Mouse (Mus musculus) midbrain, embryonic 10.5 days (tissue): Measurements from ENCODE around the gene Zdhhc16. TPM values are rescaled to one million over a fixed set of nuclear protein-coding genes. Genes with fewer than 3 reads are reported as not detected.
"Not testable (repeated sequence)": the region's sequence is repeated elsewhere in the genome, so short reads cannot be mapped to it uniquely, and the experiment has no call there.

Experiments used
- DNase-seq: peaks from one replicate; pipeline ENCODE4 v3.0.0-alpha.2; 2017; ENCODE audit warnings: low spot score
- H3K27ac ChIP-seq: fragments of 300-500 bp; sonication (generic); replicated peaks from 2 replicates; pipeline ENCODE4 v1.5.1; 2016; ENCODE audit warnings: mild to moderate bottlenecking
- H3K27me3 ChIP-seq: fragments of 300-500 bp; sonication (generic); 2 replicates; pipeline ENCODE4 v1.6.1; 2016; ENCODE audit warnings: low read depth, mild to moderate bottlenecking; ENCODE audit not compliant: poor library complexity, severe bottlenecking
- H3K36me3 ChIP-seq: fragments of 300-500 bp; sonication (generic); 2 replicates; pipeline ENCODE4 v1.6.1; 2016; ENCODE audit warnings: mild to moderate bottlenecking, moderate library complexity
- H3K4me1 ChIP-seq: fragments of 300-500 bp; sonication (generic); 2 replicates; pipeline ENCODE4 v1.6.1; 2016
- H3K4me3 ChIP-seq: fragments of 300-500 bp; sonication (generic); 2 replicates; pipeline ENCODE4 v1.5.1; 2016; ENCODE audit warnings: mild to moderate bottlenecking, moderate library complexity
- H3K9me3 ChIP-seq: fragments of 300-500 bp; sonication (generic); replicated peaks from 2 replicates; pipeline ENCODE4 v1.6.1; 2016; ENCODE audit warnings: mild to moderate bottlenecking
- WGBS: fragments of 180-500 bp; shearing (Covaris S2); methylation state at CpG from one replicate; pipeline ENCODE4 v1.1.7; 2016; 5-methylcytosine and 5-hydroxymethylcytosine counted together
- polyA plus RNA-seq: library from polyadenylated mRNA; unstranded; fragments of >200 nt; fragmentation: Nextera tagmentation; extraction: Ambion mirVana; gene quantifications from 2 replicates; pipeline ENCODE4 v1.2.1, GENCODE M21; 2016

The Zdhhc16 gene
- polyA plus RNA-seq, 1 experiment from 2014 or later: 88.4 TPM

- Histone ChIP-seq H3K36me3 (no peaks in the 10 kb centered on the region), H3K27me3 (no peaks in the 10 kb centered on the region), H3K9me3 (no peaks in the 10 kb centered on the region), H3K27ac (no peak overlapping the region), H3K4me3 (no peak overlapping the region), H3K4me1 (0 out of 2 replicates have a peak, but pooled peaks cover 2% of the 10 kb centered on the region)
- no peak for DNase-seq
- 62% methylated on average over 6 of the region's 6 CpGs for WGBS
Measured at GRCm38 (mm10) chr19:41906311-41907078, 26.8 kb upstream of the Zdhhc16 start.

- Histone ChIP-seq H3K27me3 (no peaks in the 10 kb centered on the region), H3K36me3 (no peaks in the 10 kb centered on the region), H3K4me3 (no peak overlapping the region), H3K9me3 (no peaks in the 10 kb centered on the region), H3K4me1 (0 out of 2 replicates have a peak, but pooled peaks cover 5% of the 10 kb centered on the region), H3K27ac (no peak overlapping the region)
- WGBS: 60% methylated on average over 8 of the region's 8 CpGs
- DNase-seq: no peak
Measured at GRCm38 (mm10) chr19:41907079-41907760, 26.1 kb upstream of the Zdhhc16 start.

- peaks cover 5% of the 10 kb centered on the region for H3K36me3 ChIP-seq
- no peaks in the 10 kb centered on the region for H3K27me3 ChIP-seq
- no peak for DNase-seq
- no peak overlapping the region for H3K4me3 ChIP-seq
- H3K9me3 ChIP-seq: no peaks in the 10 kb centered on the region
- H3K27ac ChIP-seq: no peak overlapping the region
- WGBS: 91% methylated on average over 3 of the region's 3 CpGs
- H3K4me1 ChIP-seq: peaks cover 17% of the 10 kb centered on the region
Measured at GRCm38 (mm10) chr19:41908736-41909135, 24.5 kb upstream of the Zdhhc16 start.

GRCm38 (mm10) chr19:41910396-41910795 lies 22.9 kb upstream of the Zdhhc16 start:
- H3K9me3 ChIP-seq: no peaks in the 10 kb centered on the region
- no peak for DNase-seq
- peaks cover 30% of the 10 kb centered on the region for H3K4me1 ChIP-seq
- H3K4me3 ChIP-seq: no peak overlapping the region
- H3K36me3 ChIP-seq: peaks cover 21% of the 10 kb centered on the region
- 87% methylated on average over 2 of the region's 2 CpGs for WGBS
- H3K27ac ChIP-seq: no peak overlapping the region
- H3K27me3 ChIP-seq: no peaks in the 10 kb centered on the region

GRCm38 (mm10) chr19:41911178-41912073 lies 21.9 kb upstream of the Zdhhc16 start, which contains the start of gene Pgam1:
Gene Pgam1, plus strand, starts transcription at chr19:41911923.
- peak; percentile 99 for DNase-seq
- H3K36me3 ChIP-seq: peaks cover 31% of the 10 kb centered on the region
- H3K4me3 ChIP-seq: peak within 1 kb of the TSS; percentile 84
- no peaks in the 10 kb centered on the region for H3K27me3 ChIP-seq
- H3K9me3 ChIP-seq: no peaks in the 10 kb centered on the region
- peaks cover 30% of the 10 kb centered on the region for H3K4me1 ChIP-seq
- peak within 1 kb of the TSS; percentile 97 for H3K27ac ChIP-seq
- WGBS: 6% methylated on average over 54 of the region's 54 CpGs

- Histone ChIP-seq H3K27me3 (no peaks in the 10 kb centered on the region), H3K4me1 (peaks cover 30% of the 10 kb centered on the region), H3K36me3 (peaks cover 41% of the 10 kb centered on the region), H3K4me3 (peak overlapping the region; percentile 84), H3K9me3 (no peaks in the 10 kb centered on the region), H3K27ac (peak overlapping the region; percentile 97)
- DNase-seq: peak; percentile 62
- WGBS: under 1% methylated on average over 53 of the region's 53 CpGs
Measured at GRCm38 (mm10) chr19:41912121-41913080, 20.9 kb upstream of the Zdhhc16 start.

GRCm38 (mm10) chr19:41913774-41914591 lies 19.3 kb upstream of the Zdhhc16 start:
- Histone ChIP-seq H3K27ac (peak overlapping the region; percentile 97), H3K36me3 (peaks cover 48% of the 10 kb centered on the region), H3K4me3 (peak overlapping the region; percentile 84), H3K9me3 (no peaks in the 10 kb centered on the region), H3K4me1 (peaks cover 30% of the 10 kb centered on the region), H3K27me3 (no peaks in the 10 kb centered on the region)
- 43% methylated on average over 6 of the region's 6 CpGs for WGBS
- no peak for DNase-seq

GRCm38 (mm10) chr19:41914592-41914882 lies 18.7 kb upstream of the Zdhhc16 start:
- peak overlapping the region; percentile 84 for H3K4me3 ChIP-seq
- not testable (repeated sequence) for H3K27ac ChIP-seq, H3K27me3 ChIP-seq, H3K9me3 ChIP-seq, DNase-seq
- H3K4me1 ChIP-seq: peaks cover 30% of the 10 kb centered on the region
- peaks cover 54% of the 10 kb centered on the region for H3K36me3 ChIP-seq

GRCm38 (mm10) chr19:41915294-41915693 lies 18.0 kb upstream of the Zdhhc16 start:
- no peak for DNase-seq
- 89% methylated on average over 3 of the region's 3 CpGs for WGBS
- no peak overlapping the region for H3K27ac ChIP-seq
- no peak overlapping the region for H3K4me3 ChIP-seq
- H3K36me3 ChIP-seq: peaks cover 61% of the 10 kb centered on the region
- no peaks in the 10 kb centered on the region for H3K9me3 ChIP-seq
- H3K27me3 ChIP-seq: no peaks in the 10 kb centered on the region
- peaks cover 30% of the 10 kb centered on the region for H3K4me1 ChIP-seq

GRCm38 (mm10) chr19:41916853-41917252 lies 16.4 kb upstream of the Zdhhc16 start:
- Histone ChIP-seq H3K27ac (no peak overlapping the region), H3K36me3 (peaks cover 77% of the 10 kb centered on the region), H3K9me3 (no peaks in the 10 kb centered on the region), H3K27me3 (no peaks in the 10 kb centered on the region), H3K4me3 (no peak overlapping the region), H3K4me1 (peaks cover 25% of the 10 kb centered on the region)
- WGBS: 93% methylated on average over 4 of the region's 4 CpGs
- DNase-seq: no peak

- WGBS: 80% methylated on average over 4 of the region's 4 CpGs
- peaks cover 91% of the 10 kb centered on the region for H3K36me3 ChIP-seq
- no peaks in the 10 kb centered on the region for H3K27me3 ChIP-seq
- H3K4me1 ChIP-seq: peaks cover 6% of the 10 kb centered on the region
- H3K27ac ChIP-seq: no peak overlapping the region
- H3K4me3 ChIP-seq: no peak overlapping the region
- no peak for DNase-seq
- H3K9me3 ChIP-seq: no peaks in the 10 kb centered on the region
Measured at GRCm38 (mm10) chr19:41919471-41919870, 13.8 kb upstream of the Zdhhc16 start.
